Mouse (Mus musculus): ENCODE results near the gene Cd38.

DNA sequence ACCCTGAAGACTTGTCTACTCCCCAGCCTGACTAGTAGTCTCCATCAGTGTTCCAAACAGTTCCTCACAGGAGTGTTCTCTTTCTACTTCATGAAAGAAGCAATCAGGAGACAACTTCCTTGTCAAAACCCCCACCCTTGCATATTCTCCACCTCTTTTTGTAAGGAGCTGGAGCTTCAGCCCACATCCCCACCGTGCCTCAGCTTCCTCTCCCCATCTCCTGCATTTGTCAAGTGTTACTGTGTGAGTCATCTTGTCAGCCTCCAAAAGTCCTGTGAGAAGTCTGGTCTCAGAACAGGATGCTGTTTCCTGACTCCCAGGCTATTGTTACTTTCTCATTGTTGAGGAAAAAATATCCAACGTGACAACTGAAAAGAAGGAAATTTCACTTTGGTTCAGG lies 3.0 kb upstream of the Cd38 start:
- TF ChIP-seq CTCF (IDR thresholded peaks at IDR 0.05; ENCODE audit: borderline replicate concordance, extremely low read depth, insufficient read depth, insufficient read length) (no peak), POLR2A (IDR thresholded peaks at IDR 0.05; ENCODE audit: borderline replicate concordance, extremely low read depth, insufficient read depth, insufficient read length, poor library complexity, severe bottlenecking) (no peak)
